Mouse (Mus musculus): Measurements from ENCODE around the gene Acads.

- TF ChIP-seq CTCF (IDR thresholded peaks at IDR 0.05; ENCODE audit: borderline replicate concordance, control insufficient read depth, extremely low read depth, insufficient read depth, low read length, poor library complexity) (no peak), POLR2A (IDR thresholded peaks at IDR 0.05; ENCODE audit: control insufficient read depth, extremely low read depth, insufficient read depth, low read length, poor library complexity) (no peak)
Measured at GRCm38 (mm10) chr5:115114501-115114900, 4.6 kb downstream of the Acads start.

Measured in thymus, adult 2 months (tissue).